Mouse (Mus musculus) intestine, embryonic 16.5 days (tissue): Measurements from ENCODE around the gene Ttc4. TPM values are rescaled to one million over a fixed set of nuclear protein-coding genes. Genes with fewer than 3 reads are reported as not detected.

Experiments
- ATAC-seq: fragments of 200-750 bp; cut with Nextera tagmentation; 2 replicates; pipeline ENCODE4 v1.8.0; 2017; ENCODE audit warnings: moderate TSS enrichment, moderate library complexity
- H3K27ac ChIP-seq: fragments of 300-500 bp; sonication (generic); 2 replicates; pipeline ENCODE4 v1.5.1; 2014; ENCODE audit warnings: mild to moderate bottlenecking, low read length
- H3K27me3 ChIP-seq: fragments of 300-500 bp; sonication (generic); replicated peaks from 2 replicates; pipeline ENCODE4 v1.6.1; 2014; ENCODE audit warnings: low read length, control low read depth, mixed read lengths; ENCODE audit not compliant: control insufficient read depth, insufficient read depth
- H3K36me3 ChIP-seq: fragments of 300-500 bp; sonication (generic); 2 replicates; pipeline ENCODE4 v1.6.1; 2014; ENCODE audit warnings: low read length, control low read depth; ENCODE audit not compliant: control insufficient read depth, insufficient read depth
- H3K4me1 ChIP-seq: fragments of 300-500 bp; sonication (generic); 2 replicates; pipeline ENCODE4 v1.6.1; 2014; ENCODE audit warnings: low read length, control low read depth, mixed read lengths; ENCODE audit not compliant: control insufficient read depth, insufficient read depth
- H3K4me2 ChIP-seq: fragments of 300-500 bp; sonication (generic); 2 replicates; pipeline ENCODE4 v1.6.1; 2014; ENCODE audit warnings: low read depth, low read length, control low read depth
- H3K4me3 ChIP-seq: fragments of 300-500 bp; sonication (generic); 2 replicates; pipeline ENCODE4 v1.5.1; 2014; ENCODE audit warnings: mild to moderate bottlenecking, low read length
- H3K9ac ChIP-seq: fragments of 300-500 bp; sonication (generic); 2 replicates; pipeline ENCODE4 v1.6.1; 2014; ENCODE audit warnings: low read depth, low read length
- H3K9me3 ChIP-seq: fragments of 300-500 bp; sonication (generic); 2 replicates; pipeline ENCODE4 v1.6.1; 2016; ENCODE audit warnings: low read length, control low read depth; ENCODE audit not compliant: control insufficient read depth
- WGBS: fragments of 180-500 bp; shearing (Covaris S2); extraction: QIAGEN DNeasy Blood & Tissue Kit; methylation state at CpG from one replicate; pipeline ENCODE4 v1.1.7; 2014; 5-methylcytosine and 5-hydroxymethylcytosine counted together
- polyA plus RNA-seq: library from polyadenylated mRNA; unstranded; fragments of >200 nt; fragmentation: Nextera tagmentation; extraction: Ambion mirVana; gene quantifications from 2 replicates; pipeline ENCODE4 v1.2.1, GENCODE M21; 2015

The Ttc4 gene
- polyA plus RNA-seq, result 76.3 and 80.8 TPM in 2 replicates

DNA sequence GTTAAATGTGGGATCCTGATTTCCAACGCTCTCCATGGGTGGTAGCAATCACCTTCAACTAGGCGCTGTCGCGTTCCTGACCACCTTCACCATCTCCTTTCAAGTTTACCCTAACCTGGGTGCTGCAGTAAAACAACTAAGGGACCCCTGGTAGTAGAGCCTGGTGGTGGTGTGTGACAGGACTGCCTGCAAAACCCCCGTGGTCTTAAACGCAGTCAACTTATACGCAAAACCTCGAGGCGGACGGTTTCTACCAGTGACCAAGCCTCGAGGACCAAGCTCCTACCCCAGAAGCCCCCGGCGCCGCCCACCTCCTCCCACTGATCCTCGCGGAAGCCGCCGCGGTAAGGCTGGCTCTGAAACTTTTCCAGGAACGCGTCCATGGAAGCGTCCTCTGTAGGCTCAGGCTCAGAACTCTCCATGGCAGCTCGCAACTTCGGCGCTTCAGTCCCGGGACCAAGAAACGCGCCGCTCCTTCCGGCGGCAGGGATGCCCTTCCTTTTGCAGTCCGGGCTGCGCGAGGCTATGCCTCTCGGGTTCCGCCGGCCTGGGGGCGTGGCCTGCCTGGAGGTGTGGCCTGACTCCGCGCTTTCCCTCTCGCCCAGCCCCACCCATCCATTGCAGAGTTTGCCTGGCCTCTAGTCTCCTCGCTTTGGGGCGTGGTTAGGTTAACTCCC, at the start of gene Ttc4:
Gene Ttc4, minus strand, starts transcription at position 503 of the 677 bp plus-strand sequence.
- H3K27me3 ChIP-seq, result no peaks in the 10 kb centered on the region
- peaks cover 11% of the 10 kb centered on the region for H3K4me1 ChIP-seq
- H3K9me3 ChIP-seq, result no peaks in the 10 kb centered on the region
- peak within 1 kb of the TSS; percentile 96 for H3K4me3 ChIP-seq
- under 1% methylated on average over 43 of the region's 43 CpGs for WGBS
- peak within 1 kb of the TSS; percentile 84 for H3K4me2 ChIP-seq
- ATAC-seq, result peak; percentile 99
- H3K27ac ChIP-seq, result peak within 1 kb of the TSS; percentile 63; the same call in 1 of the 2 replicates
- peak within 1 kb of the TSS; percentile 97 for H3K9ac ChIP-seq
- H3K36me3 ChIP-seq, result peaks cover 7% of the 10 kb centered on the region; the same call in 1 of the 2 replicates

GRCm38 (mm10) chr4:106720631-106721030, 41.9 kb upstream of the Ttc4 start:
- Histone ChIP-seq H3K9ac (no peak overlapping the region), H3K4me1 (no peaks in the 10 kb centered on the region), H3K27me3 (no peaks in the 10 kb centered on the region), H3K36me3 (no peaks in the 10 kb centered on the region), H3K4me3 (no peak overlapping the region), H3K4me2 (no peak overlapping the region), H3K27ac (no peak overlapping the region), H3K9me3 (no peaks in the 10 kb centered on the region)
- 77% methylated on average over 4 of the region's 4 CpGs for WGBS
- no peak for ATAC-seq

DNA sequence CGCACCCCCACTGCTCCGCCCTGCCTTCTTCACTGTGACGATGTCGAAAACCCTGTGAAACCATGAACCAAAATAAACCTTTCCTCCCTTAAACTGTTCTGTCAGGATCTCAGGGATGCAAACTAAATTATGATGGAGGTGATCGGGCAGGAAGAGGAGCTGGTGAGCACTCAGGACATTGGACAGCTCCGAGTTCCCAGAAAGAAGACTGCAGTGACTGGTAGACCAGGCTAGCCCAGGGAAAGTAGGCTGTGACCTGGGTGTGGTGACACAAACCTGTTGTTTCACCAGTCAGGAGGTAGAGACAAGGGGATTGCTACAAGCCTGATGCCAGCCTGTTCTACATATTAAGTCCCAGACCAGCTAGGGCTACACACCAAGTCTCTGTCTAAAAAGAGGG, 34.9 kb upstream of the Ttc4 start:
- no peaks in the 10 kb centered on the region for H3K36me3 ChIP-seq
- no peak overlapping the region for H3K4me3 ChIP-seq
- no peak for ATAC-seq
- no peaks in the 10 kb centered on the region for H3K27me3 ChIP-seq
- no peak overlapping the region for H3K9ac ChIP-seq
- H3K9me3 ChIP-seq, result no peaks in the 10 kb centered on the region
- H3K27ac ChIP-seq, result no peak overlapping the region
- WGBS, result 91% methylated on average over 6 of the region's 6 CpGs
- H3K4me2 ChIP-seq, result no peak overlapping the region
- H3K4me1 ChIP-seq, result no peaks in the 10 kb centered on the region

DNA sequence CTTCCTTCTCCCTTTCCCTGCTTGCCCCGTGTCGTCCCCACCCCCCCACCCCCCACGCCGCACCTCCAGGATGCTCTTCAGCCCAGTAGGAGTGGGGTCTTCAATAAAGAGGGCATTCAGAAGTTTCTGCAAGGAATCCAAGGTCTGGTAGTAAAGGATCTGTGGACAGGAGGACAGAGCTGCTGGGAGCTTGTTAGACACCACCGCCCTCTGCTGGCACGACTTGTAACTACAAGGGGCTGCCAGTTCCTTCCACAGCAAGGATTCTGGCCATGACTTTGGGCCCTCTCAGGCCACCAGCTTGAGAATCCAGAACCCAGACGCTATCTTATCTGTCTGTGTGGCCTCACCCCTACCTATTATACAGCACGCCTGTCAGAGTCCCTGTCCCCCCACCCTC, 29.7 kb upstream of the Ttc4 start:
- Histone ChIP-seq H3K36me3 (no peaks in the 10 kb centered on the region), H3K9me3 (no peaks in the 10 kb centered on the region), H3K27me3 (no peaks in the 10 kb centered on the region), H3K4me1 (peaks cover 11% of the 10 kb centered on the region), H3K4me2 (peak overlapping the region; percentile 59), H3K4me3 (peak overlapping the region; percentile 19; the same call in 1 of the 2 replicates), H3K27ac (0 out of 2 replicates have a peak overlapping the region, but pooled peaks have one; percentile 25), H3K9ac (peak overlapping the region; percentile 54)
- ATAC-seq, result peak; percentile 80
- WGBS, result 0% methylated on average over 8 of the region's 8 CpGs

DNA sequence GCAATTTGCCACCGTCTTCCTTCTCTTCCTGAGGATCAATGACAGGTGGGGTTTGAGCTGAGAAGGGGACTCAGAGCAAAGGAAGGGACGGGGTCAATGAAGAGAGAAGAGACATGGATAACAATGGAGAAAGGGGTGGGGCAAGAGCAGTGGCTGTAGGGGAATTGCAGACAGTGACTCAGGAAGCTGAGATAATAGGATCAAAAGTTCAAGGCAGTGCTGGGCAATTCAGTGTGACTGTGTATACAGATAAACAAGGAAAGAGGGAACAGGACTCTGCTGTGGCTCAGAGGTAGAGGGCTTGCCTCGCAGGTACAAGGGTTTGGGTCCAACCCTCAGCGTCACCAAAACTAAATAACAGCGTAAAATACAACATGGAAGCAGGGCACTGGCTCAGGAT, 29.2 kb upstream of the Ttc4 start:
- Histone ChIP-seq H3K4me1 (peaks cover 11% of the 10 kb centered on the region), H3K36me3 (no peaks in the 10 kb centered on the region), H3K4me2 (peak overlapping the region; percentile 59), H3K4me3 (peak overlapping the region; percentile 19; the same call in 1 of the 2 replicates), H3K9ac (peak overlapping the region; percentile 54), H3K27ac (0 out of 2 replicates have a peak overlapping the region, but pooled peaks have one; percentile 25), H3K9me3 (no peaks in the 10 kb centered on the region), H3K27me3 (no peaks in the 10 kb centered on the region)
- ATAC-seq, result peak; percentile 89
- 29% methylated on average over 5 of the region's 5 CpGs for WGBS

DNA sequence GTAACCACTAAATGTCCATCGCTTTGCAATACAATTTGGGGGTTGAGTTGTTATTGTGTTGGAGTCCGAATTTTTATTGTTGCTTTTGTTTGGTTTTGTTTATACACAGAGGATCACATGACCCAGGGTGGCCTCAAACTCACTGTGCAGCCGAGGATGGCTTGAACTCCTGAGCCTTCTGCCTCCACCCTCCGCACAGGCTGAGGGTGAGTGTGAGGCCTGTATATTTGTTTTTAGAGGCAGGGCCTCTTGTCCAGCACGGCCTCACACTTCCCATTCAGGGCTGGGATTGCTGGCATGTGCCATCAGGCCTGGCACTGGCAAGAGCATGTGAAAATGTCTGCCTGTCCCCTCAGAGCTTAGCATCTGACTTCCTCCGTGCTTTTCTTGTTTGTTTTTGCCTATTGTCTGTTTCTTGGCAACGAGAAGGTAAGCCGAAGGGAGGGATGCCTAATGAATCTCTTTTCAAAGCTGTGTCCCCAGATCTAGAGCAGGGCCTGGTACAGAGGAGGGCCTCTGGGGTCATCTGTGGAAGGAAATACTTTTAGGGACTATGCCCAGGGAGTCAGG, 26.4 kb upstream of the Ttc4 start:
- H3K27ac ChIP-seq, result no peak overlapping the region
- H3K9me3 ChIP-seq, result no peaks in the 10 kb centered on the region
- no peaks in the 10 kb centered on the region for H3K27me3 ChIP-seq
- no peak for ATAC-seq
- H3K36me3 ChIP-seq, result no peaks in the 10 kb centered on the region
- WGBS, result 43% methylated on average over 8 of the region's 8 CpGs
- no peak overlapping the region for H3K4me3 ChIP-seq
- H3K4me1 ChIP-seq, result peaks cover 16% of the 10 kb centered on the region
- no peak overlapping the region for H3K9ac ChIP-seq
- H3K4me2 ChIP-seq, result no peak overlapping the region

DNA sequence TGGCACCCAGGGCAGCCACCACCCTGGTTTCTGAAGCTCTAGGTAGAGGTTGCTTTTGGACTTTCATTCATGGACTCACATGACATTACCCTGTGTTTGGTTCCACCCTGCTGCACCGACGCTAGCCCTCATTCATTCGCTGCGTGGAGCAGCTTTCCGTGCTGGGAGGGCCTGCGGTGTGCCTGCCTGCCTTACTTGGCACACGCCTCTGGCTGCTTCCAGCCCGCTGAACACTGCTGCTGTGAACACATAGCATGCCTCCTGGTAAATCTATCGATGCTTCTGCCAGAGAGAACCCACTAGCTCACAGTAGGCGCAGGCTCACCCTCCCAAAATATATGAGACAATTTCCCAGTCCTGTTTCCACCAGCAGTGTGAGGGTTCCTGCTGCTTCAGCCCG, 25.7 kb upstream of the Ttc4 start:
- WGBS, result 53% methylated on average over 11 of the region's 11 CpGs
- H3K4me3 ChIP-seq, result no peak overlapping the region
- no peaks in the 10 kb centered on the region for H3K9me3 ChIP-seq
- no peak overlapping the region for H3K9ac ChIP-seq
- no peaks in the 10 kb centered on the region for H3K36me3 ChIP-seq
- ATAC-seq, result no peak
- peaks cover 20% of the 10 kb centered on the region for H3K4me1 ChIP-seq
- no peaks in the 10 kb centered on the region for H3K27me3 ChIP-seq
- no peak overlapping the region for H3K4me2 ChIP-seq
- H3K27ac ChIP-seq, result no peak overlapping the region

DNA sequence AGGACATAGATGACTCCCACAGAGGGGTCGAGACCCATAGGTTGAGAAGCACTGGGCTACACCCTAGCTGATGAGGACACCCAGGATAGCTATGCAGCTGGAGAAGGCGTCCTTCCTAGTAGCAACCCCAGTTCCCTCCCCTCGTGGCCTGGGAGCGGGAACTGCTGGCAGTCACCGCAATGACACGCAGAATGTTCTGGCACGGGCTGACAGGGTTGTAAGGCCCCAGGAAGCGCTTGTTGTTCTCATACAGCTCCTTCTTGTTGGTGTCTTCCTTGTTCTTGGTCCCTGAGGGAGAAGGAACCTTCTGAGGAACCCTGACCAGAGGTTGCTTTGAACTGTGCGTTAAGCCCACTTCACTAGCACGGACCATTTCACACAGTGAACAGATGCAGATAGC, 25.2 kb upstream of the Ttc4 start:
- Histone ChIP-seq H3K9me3 (no peaks in the 10 kb centered on the region), H3K4me2 (no peak overlapping the region), H3K36me3 (no peaks in the 10 kb centered on the region), H3K4me1 (peaks cover 20% of the 10 kb centered on the region), H3K27me3 (no peaks in the 10 kb centered on the region), H3K9ac (no peak overlapping the region), H3K27ac (no peak overlapping the region), H3K4me3 (no peak overlapping the region)
- no peak for ATAC-seq
- 77% methylated on average over 10 of the region's 10 CpGs for WGBS

DNA sequence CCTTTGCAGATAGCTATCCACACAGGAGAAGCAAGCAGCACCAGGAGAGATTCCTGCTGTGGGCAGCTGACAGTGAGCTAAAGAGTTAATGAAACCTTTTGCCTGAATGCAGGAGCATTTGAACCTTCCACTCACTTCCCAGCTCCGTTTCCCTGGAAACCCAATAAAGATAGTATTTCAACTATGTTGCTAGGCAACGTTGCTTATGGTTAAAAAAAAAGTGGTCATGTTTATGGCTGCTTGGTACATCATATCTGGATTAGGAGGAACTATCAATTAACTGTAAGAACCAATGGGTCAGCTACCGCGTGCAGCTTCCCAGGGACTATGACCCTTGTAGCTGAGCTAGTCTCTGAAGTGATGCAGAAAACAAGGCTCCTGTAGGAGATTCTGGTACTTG, 22.1 kb upstream of the Ttc4 start:
- Histone ChIP-seq H3K27ac (no peak overlapping the region), H3K9me3 (no peaks in the 10 kb centered on the region), H3K9ac (no peak overlapping the region), H3K36me3 (no peaks in the 10 kb centered on the region), H3K4me3 (no peak overlapping the region), H3K4me1 (peaks cover 12% of the 10 kb centered on the region), H3K27me3 (no peaks in the 10 kb centered on the region), H3K4me2 (no peak overlapping the region)
- peak; percentile 63 for ATAC-seq
- 16% methylated on average over 4 of the region's 4 CpGs for WGBS
